Mouse (Mus musculus): ENCODE data around the gene Prr23a2. TPM values are rescaled to one million over a fixed set of nuclear protein-coding genes. Genes with fewer than 3 reads are reported as not detected.

Gene Prr23a2
- not detected for total RNA-seq (2023)

DNA sequence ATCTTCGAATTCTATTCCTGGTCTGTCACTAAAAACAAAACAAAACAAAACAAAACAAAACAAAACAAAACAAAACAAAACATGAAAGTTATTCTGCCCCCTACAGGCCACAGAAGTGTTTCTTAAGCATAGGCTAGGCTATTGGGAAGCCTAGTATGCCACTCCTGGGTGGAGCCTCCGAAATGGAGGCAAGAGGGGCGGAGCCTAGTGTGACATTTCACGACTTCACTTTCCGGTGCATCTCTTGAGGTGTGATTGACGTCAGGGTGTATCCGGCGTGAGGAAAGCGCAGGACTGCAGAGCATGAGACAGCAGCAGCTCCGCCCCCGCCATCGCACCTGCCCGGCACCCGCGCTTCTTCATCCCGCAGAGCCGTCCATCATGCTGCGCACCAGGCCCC is at the start of gene Prr23a2:
Prr23a2 (plus strand) TSS at position 285 of the 400 bp plus-strand sequence.

DNA sequence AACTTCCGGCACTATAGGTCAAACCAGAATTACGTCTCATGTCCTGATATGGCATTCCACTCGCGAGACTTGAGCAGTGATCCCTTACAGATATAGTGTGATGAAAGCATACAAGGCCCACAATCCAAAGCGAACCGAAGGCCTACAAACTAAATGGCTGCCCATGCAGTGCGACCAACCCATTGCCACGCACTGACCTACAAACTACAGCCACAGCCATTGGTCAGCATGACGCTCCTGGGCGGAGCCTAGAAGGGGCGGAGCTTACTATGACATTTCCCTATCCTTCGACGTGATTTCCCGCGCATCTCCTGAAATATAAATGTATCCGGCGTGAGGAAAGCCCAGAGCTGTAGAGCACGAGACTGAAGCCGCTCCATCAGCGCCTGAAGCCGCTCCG is 14.2 kb upstream of the Prr23a2 start, which contains the start of gene Prr23a1:
Prr23a1 (plus strand) TSS at position 387 of the 400 bp plus-strand sequence.

DNA sequence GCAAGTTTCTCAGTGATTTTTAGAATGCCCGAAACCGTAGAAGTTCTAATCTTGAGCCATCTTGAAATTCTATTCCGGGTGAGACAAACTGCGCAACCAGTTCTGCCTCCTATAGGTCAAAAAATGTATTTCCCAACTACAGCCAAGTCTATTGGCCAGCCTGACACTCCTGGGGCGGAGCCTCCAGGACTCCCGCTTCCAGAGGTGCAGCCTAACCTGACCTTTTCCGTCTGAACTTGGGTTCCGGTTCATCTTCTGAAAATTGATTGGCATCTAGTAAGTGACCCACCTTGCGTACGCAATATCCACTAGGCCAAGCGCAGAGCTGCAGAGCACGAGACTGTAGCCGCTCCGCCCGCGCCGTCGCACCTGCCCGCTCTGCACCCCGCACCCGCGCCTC is 8.3 kb downstream of the Prr23a2 start, which contains the start of gene Prr23a3:
Prr23a3 (plus strand) TSS at position 197 of the 400 bp plus-strand sequence.

DNA sequence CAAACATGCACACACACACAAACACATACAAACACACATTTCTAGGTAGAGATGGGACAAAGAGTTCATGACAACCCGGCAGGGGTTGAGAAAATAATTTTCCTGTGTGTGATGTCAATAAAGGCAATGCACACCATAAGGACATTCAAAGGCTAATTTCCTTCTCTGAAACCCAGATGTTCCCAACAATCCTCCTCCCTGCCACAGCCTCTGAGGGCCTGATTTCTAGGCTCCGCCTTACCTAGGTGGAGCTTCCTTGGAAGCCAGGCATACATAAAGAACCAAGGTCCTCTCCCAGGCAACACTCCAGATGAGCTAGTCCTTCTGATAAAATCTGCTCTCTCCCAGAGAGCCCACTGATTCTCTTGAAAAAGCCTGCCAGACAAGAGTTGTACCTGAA is 46.5 kb downstream of the Prr23a2 start, which contains the start of gene 7420426K07Rik:
7420426K07Rik (plus strand) TSS at position 301 of the 400 bp plus-strand sequence.

Other genes starting within 250 kb of the Prr23a2 start
- gene Prr23a1, start 14.0 kb upstream of the Prr23a2 start, total RNA-seq (2023): not detected
- gene Prr23a3, start 8.3 kb downstream of the Prr23a2 start, total RNA-seq (2023): not detected
- not detected for gene 7420426K07Rik, start 46.6 kb downstream of the Prr23a2 start, total RNA-seq (2023)
- not detected for gene Foxl2, start 98.8 kb downstream of the Prr23a2 start, total RNA-seq (2023)
- gene Faim, start 129.9 kb downstream of the Prr23a2 start, total RNA-seq (2023): 10 to 100 TPM; 11.3 to 18.7 TPM
- under 1 TPM in 1 of 2 experiments, not detected in 1; 0.22 TPM for gene Gm1123, start 179.2 kb downstream of the Prr23a2 start, total RNA-seq (2023)

Measured in neutrophil, adult 59 days (primary cell).